Mouse (Mus musculus) ZHBTc4 (cell line): ENCODE results near the gene Ptcd1.
A peak's percentile ranks its signal among the peaks of the same experiment; 100 is the strongest.

Source experiments
- DNase-seq: peaks from one replicate; pipeline ENCODE4 v3.0.0-alpha.2; 2011; ENCODE audit warnings: low read depth, low spot score

Ptcd1 gene

GRCm38 (mm10) chr5:145166536-145167305 is at the start of gene Ptcd1, which contains the start of gene Cpsf4:
Gene Ptcd1 (minus strand): TSS chr5:145167108.
Gene Cpsf4 (plus strand): TSS chr5:145167213.
- peak; percentile 100 for DNase-seq

- peak; percentile 85 for DNase-seq
Observed at GRCm38 (mm10) chr5:145214679-145215078, 47.8 kb upstream of the Ptcd1 start.

GRCm38 (mm10) chr5:145213505-145213904 is 46.6 kb upstream of the Ptcd1 start:
- DNase-seq = peak; percentile 74

- DNase-seq = no peak
Observed at GRCm38 (mm10) chr5:145212216-145212615, 45.3 kb upstream of the Ptcd1 start.

- DNase-seq = no peak
Observed at GRCm38 (mm10) chr5:145211340-145211739, 44.4 kb upstream of the Ptcd1 start.

- peak; percentile 82 for DNase-seq
Observed at GRCm38 (mm10) chr5:145208391-145208790, 41.5 kb upstream of the Ptcd1 start.

- no peak for DNase-seq
Observed at GRCm38 (mm10) chr5:145207954-145208353, 41.0 kb upstream of the Ptcd1 start.

GRCm38 (mm10) chr5:145207385-145207784 is 40.5 kb upstream of the Ptcd1 start:
- no peak for DNase-seq

GRCm38 (mm10) chr5:145205041-145205440 is 38.1 kb upstream of the Ptcd1 start:
- peak; percentile 51 for DNase-seq

- peak; percentile 99 for DNase-seq
Observed at GRCm38 (mm10) chr5:145203936-145204691, 37.2 kb upstream of the Ptcd1 start, which contains the start of gene Zkscan5. Gene Zkscan5 (plus strand): TSS chr5:145204562.

- DNase-seq = no peak
Observed at GRCm38 (mm10) chr5:145202446-145202845, 35.5 kb upstream of the Ptcd1 start.

GRCm38 (mm10) chr5:145201321-145201991 is 34.5 kb upstream of the Ptcd1 start, which contains the start of gene Zkscan14:
Gene Zkscan14 (minus strand): TSS chr5:145201868.
- peak; percentile 91 for DNase-seq

- DNase-seq = no peak
Observed at GRCm38 (mm10) chr5:145200387-145200786, 33.5 kb upstream of the Ptcd1 start.

- DNase-seq = no peak
Observed at GRCm38 (mm10) chr5:145191962-145192361, 25.1 kb upstream of the Ptcd1 start, which contains the start of gene Atp5j2. Gene Atp5j2 (minus strand): TSS chr5:145192062.

GRCm38 (mm10) chr5:145190875-145191798 is 24.2 kb upstream of the Ptcd1 start:
- peak; percentile 97 for DNase-seq

- DNase-seq = no peak
Observed at GRCm38 (mm10) chr5:145190373-145190772, 23.5 kb upstream of the Ptcd1 start.

- no peak for DNase-seq
Observed at GRCm38 (mm10) chr5:145189416-145189815, 22.5 kb upstream of the Ptcd1 start.

- DNase-seq = no peak
Observed at GRCm38 (mm10) chr5:145185244-145185643, 18.3 kb upstream of the Ptcd1 start.

- DNase-seq = no peak
Observed at GRCm38 (mm10) chr5:145178461-145178980, 11.6 kb upstream of the Ptcd1 start.

GRCm38 (mm10) chr5:145167306-145167661 is 376 bp upstream of the Ptcd1 start:
- no peak for DNase-seq

GRCm38 (mm10) chr5:145165184-145165583 is 1.7 kb downstream of the Ptcd1 start:
- no peak for DNase-seq
